Mouse (Mus musculus): ENCODE data around the gene Timm8a2.

DNA sequence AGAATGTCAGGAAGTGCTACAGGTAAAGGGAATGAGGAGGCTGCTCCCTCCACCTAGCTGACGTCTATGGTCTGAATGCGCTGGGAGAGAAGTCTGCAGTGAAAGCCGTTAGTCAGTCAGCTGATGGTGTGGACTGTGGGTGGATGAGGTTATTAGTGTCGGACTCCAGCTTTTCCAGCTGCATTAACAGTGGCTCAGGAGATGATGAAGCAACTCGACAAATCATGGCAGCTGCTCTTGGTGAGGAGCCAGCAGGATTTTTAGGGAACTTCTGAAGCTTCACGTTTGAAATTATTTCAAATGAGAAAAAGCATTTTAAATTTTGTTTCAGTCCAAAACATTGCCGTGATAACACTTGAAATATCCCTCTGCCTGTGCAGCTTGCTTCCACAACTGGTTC is 24.2 kb upstream of the Timm8a2 start:
- TF ChIP-seq TAL1 (conservative IDR thresholded peaks at IDR 0.05; ENCODE audit: low read depth, low read length) (no peak), CTCF (IDR thresholded peaks at IDR 0.05; ENCODE audit: low read depth, low read length) (no peak)

All from G1E (cell line).